Mouse (Mus musculus): Measurements from ENCODE around the gene Prss36. TPM values are rescaled to one million over a fixed set of nuclear protein-coding genes. Genes with fewer than 3 reads are reported as not detected.
"Not testable (repeated sequence)": the region's sequence is repeated elsewhere in the genome, so short reads cannot be mapped to it uniquely, and the experiment has no call there.

Prss36 gene
- total RNA-seq (2022): 10 to 100 TPM in 1 of 4 experiments, 1 to 10 TPM in 3; 8.0 to 12.7 (median 9.1) TPM

DNA sequence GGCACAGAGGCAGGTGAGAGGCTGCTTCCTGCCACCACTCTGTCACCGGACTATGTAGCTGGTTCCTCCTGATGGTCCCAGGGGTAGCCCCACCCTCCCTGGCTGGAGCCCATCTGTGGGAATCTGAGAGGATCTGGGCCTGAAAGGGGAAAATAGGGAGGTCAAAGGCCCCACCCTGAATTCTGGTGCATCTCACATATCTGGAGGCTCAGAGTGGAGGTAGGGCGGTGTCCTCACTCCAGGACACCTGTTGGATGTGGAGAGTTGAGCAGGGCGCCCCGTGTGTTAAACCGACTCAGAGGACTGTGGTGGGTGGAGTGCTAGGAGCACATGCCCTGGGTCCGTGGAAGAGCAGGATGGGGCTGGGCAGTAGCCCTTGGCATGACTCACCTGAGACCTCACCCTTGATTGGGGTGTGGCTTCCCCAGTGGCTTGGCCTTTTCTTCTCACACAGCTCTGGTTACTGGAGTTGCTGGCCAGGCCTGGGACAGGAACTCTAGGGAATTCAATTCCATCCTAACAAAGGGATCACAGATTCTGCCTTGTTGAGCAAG is at the start of gene Prss36:
TSS of gene Prss36 (minus strand) at position 256 of the 554 bp plus-strand sequence.
- DNase-seq (ENCODE audit: low spot score in 2 of 2): no peak

DNA sequence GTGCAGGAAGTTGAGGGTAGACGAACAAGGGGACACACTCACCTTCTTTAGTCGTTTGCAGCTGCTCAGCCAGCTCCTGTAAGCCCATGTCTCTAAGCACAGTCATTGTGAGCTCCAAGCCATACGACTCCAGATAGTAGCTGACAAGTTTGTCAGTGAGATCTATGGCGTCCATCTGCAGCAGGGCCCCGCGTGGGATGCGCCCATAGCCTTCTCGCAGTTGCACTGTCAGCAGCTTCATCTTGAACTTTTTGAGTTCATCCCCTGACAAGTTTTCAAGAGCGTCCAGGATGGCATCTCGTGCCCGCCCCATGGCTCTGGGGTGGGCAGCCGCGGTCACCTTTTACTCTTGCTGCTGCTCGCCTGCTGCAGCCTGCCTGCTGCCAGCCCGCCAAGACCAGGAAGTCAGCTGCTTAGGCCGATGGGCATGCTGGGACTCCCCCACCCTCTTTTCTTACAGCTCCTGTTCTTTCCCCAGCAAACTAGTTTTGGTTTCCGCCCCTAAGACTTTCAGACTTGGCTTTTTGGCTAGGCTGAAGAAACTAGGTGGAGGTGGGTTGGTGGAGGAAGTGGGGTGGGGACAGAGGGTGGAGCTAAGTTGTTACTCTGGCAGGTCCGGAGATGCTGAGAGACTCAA is 46.9 kb upstream of the Prss36 start, which contains the start of gene Pycard:
TSS of gene Pycard (minus strand) at position 527 of the 637 bp plus-strand sequence.
- DNase-seq (ENCODE audit: low spot score in 2 of 2): no peak

DNA sequence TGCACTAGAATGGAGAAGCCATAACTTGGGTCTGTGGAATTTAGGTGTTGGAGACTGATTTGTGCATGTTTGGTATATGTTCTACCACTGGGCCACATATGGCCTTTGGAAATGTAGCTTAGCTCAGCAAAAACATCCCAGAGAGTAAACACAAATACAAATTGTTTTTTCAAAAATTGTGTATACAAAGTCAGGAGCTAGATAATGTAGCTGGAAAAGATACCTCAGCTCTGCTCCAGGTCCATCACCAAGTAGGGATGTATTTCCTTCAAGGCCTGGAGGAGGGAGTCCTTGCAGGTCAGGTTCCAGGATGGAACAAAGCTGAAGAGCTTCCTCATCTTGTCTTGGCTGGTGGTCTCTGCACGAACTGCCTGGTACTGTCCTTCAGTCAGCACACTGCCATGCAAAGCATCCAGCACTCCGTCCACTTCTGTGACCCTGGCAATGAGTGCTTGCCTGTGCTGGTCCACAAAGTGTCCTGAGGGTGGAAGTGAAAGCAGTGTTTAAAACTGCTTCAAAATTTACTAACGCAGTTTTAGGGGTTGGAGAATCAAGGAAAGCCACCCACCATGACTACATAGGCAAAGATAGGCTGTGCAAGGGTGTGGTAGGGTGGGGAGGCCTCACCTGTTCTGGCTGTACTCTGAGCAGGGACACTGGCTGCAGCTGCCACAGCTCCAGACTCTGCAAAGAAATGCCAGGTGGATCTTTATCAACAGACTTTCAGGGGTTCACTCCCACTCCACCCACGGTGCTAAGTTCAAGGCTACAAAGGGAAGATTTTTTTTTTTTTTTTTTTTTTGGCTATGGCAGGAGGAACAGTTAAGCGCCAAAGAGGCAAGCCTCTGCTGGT is 46.2 kb upstream of the Prss36 start:
- DNase-seq (ENCODE audit: low spot score in 2 of 2): no peak

DNA sequence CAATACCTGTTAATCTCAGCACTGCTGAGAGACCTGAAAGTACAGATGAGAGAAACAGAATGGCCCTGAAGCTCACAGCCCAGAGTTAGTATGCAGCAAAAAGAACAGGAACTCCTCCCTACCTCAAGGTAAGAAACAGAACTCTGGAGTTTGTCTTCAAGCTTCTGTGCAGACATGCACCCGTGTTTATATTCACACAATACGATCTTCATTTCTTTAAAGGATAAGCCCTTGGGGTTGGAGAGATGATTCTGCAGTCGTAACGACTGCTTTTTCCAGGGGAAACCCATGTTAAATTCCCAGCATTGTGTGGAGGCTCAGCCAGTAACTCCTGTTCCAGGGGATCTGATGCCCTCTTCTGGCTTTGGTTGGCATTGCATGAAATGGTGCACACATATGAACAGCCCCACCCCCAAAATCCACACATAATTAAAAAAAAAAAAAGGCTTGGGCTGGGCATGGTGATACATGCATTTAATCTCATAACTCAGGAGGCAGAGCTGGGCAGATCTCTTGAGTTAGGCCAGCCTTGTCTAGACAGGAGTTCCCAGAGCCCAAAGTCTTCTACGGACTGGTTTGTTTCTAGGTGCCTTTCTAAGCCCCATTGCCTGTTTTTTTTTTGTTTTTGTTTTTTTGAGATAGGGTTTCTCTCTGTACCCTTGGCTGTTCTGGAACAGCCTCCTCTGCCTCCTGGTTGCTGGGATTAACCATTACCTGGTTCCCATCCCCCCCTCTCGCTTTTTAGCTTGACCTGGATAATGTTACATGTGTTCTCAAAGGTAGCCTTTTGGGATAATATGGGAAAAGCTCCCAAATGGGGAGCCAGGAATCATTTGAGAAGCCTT is 45.3 kb upstream of the Prss36 start:
- DNase-seq (ENCODE audit: low spot score in 2 of 2): peak; percentile 42 to 73

DNA sequence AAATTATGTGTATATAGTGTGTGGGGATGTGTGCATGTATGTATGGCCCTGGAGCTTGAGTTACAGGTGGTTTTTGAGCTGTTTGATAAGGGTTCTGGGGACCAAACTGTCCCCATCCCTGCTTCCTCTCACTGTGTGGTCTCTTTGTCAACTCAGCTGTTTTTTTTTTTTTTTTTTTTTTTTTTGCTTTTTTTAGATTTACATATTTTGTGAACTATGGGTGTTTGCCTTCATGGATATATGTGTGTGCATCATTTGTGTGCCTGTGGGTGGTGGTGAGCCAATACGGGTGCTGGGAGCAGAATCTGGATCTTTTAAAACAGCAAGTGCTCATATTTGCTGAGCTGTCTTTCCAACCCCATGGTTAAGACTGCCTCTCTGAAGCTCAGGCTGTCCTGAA is 42.4 kb upstream of the Prss36 start:
- no peak for DNase-seq (ENCODE audit: low spot score in 2 of 2)

- no peak for DNase-seq (ENCODE audit: low spot score in 2 of 2)
Observed at GRCm38 (mm10) chr7:127980606-127981005, 34.1 kb upstream of the Prss36 start.

- no peak for DNase-seq (ENCODE audit: low spot score in 2 of 2)
Observed at GRCm38 (mm10) chr7:127978856-127979255, 32.3 kb upstream of the Prss36 start.

DNA sequence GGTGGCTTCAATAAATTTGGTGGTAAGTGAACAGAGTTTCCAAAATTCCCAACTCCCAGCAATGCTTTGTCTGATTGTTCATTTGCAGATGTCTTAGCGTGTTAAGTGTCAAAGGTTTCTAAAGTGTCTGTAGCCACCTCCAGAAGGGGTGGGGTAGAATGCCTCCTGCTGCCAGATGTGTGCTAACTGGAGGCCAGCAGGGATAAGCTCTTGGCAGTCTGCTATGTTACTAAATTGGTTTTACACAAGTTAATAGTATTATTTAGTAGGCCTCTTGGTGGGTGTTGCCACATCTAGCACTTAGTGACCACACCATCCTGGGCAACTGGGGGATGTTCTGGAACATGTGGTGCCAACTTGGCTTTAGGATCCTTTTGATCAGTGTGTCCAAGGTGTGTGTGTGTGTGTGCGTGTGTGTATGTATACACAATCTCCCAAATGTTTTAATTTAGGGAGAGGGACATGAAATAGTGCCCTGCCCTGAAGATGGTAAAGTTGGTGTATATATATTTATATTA is 27.9 kb upstream of the Prss36 start:
- DNase-seq (ENCODE audit: low spot score in 2 of 2): no peak

DNA sequence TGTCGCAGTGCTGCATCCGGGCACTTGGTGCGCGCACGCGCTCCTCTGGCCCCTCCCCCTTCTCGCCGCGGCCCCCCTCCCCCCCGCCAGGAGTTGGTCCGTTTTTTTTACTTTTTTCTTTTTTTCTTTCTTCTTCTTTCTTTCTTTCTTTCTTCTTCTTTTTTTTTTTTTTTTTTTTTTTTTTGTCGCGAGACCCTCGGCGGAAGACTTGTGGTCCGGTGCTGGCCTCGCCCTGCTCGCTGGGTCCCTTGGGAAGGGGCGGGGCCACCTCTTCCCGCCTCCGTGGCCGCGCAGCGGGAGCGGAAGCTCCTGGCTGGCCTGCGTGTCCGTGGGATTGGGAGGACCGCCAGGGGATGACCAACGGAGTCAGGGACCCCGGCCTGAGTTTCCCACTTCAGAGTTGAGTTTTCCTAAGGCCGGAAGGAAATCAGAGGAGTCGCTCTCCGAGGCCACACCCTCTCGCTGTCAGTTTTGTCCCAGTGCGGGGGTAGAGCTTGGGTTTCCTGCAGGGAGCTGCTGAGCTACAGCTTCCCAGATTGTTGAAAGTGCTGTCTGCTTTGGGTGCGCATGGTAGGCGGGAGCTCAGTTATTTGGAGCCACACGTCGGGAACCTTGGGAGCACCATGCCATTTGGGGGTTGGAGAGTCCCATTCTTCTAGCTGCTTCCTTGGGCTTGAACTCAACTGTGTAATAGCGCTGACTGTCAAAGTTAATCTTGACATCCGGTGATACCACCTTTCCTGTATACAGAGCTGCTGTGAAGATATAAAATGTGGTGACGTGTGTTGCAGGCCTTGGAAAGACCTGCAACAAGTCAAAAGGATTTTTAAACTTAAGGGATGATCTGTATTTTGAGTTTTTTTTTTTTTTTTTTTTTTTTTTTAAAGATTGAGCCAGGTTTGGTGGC is 21.6 kb upstream of the Prss36 start:
- DNase-seq (ENCODE audit: low spot score in 2 of 2): peak; percentile 62 to 75

DNA sequence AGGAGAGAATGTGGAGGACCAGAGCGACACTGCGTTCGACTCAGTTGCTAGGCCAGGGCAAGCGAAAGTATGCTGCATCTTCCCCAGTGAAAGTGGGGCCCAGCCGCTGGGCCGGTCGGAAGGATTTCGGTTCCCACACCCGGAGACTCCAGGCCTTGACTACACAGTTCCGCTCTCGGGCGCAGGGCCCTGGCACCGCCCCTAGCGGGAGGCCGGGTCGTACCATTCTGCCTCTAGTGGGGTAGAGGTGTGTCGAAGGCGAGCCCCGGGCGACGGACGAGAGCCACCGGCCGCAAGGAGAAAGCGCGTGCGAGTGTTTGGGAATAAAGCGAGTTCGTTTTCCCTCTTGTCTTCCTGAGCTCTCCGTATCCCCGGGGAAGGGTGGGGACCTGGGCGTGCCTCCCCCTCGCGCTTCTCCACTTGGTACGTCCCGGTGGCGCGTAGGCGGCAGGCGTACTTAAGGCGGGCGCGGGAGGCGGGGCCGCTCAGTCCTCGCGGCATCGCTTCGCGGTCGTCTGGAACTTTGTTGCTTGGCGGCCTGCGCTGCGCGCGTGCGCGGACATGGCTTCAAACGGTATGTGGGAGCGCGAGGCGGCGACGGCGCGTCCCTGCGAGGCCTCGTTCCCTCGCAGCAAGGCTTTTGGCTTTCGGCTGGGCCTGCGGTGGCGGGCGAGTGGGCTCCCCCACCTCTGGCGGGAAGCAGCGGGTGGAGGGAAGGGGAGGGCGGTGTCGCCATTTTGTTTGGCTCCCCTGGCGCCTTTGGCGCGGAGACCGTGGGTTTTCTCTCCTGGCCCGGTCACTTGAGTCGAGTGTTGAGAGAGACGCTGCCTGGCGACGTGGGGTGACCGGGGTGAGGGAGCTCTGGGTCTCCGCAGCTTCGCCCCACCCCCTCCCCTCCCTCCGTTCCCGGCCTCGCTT is 20.7 kb upstream of the Prss36 start, which contains the start of gene Fus:
TSS of gene Fus (plus strand) at position 454 of the 918 bp plus-strand sequence.
- peak; percentile 90 to 95 for DNase-seq (ENCODE audit: low spot score in 2 of 2)

DNA sequence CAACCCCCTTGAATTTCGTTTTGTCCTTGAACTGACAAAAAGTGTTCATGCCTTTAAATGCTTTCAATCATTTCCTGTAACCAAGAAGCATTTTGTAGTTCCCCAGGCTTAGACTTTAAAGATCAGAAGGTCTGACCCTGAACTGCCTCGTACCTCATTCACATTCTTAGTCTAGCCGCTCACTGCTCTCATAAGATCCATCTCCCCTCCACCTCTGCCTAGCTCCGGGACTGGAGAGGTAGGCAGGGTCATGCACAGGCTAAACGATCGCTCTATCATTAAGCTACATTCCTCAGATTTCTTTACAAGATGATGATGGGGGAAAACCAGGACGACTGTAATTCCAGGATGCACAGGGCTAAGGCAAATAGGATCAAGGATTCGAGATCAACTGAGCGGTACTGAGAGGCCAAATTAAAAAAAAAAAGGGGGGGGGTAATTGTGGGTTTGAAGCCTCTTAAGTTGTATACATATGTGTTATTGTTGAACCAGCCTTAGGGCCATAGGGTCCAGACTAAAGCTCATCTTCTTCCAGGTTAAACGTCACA is 19.9 kb upstream of the Prss36 start:
- DNase-seq (ENCODE audit: low spot score in 2 of 2): no peak

DNA sequence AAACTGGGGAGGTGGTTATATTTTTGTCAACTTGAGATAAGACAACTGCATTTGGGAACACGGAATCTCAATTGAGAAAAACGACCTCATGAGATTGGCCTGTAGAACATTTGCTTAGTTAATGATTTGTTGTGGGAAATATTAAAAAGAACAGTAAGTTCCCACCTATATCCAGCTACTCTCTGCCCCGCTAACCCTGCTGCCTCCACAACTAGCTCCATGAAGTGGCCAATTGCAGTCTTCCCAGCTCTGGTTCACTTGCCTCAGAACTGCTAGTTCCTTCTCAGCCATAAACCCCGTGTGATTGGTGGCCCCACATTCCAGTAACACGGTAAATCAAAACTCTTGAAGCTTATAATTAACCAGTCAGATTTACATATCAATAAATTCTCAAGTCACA is 12.8 kb upstream of the Prss36 start:
- DNase-seq (ENCODE audit: low spot score in 2 of 2): no peak

DNA sequence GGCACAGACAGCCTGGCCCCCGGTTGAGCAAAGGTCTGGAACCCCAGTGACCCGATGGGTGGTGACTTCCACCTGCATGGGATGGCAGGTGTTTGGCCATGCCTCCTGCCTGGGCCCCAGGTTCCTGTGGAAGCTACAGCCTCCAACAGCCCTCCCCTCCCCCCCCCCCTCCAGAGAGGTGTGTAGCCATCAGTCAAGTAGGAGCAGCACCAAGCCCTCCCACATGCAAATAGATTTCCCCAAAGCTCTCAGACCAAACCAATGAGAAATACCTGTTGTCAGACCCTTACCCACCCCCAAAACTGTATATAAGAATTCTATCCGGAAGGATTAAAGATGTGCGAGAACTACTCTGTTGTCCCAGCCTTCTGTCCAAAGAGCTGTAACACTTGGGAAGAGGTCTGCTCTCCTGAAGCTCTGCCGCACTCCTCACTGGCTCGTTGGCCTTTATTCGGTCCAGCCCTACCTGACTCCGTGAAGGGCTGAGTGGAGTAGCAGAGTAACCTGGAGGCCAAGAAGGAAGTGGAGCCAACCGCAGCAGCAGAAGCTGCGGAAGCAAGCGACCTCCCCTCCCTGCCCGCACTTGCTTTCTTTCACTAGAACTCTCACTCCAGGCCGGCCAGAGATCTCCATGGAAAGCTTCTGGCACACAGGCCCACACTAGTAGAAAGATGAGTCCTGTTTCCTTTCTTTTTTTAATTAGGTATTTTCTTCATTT is 6.5 kb upstream of the Prss36 start:
- no peak for DNase-seq (ENCODE audit: low spot score in 2 of 2)

DNA sequence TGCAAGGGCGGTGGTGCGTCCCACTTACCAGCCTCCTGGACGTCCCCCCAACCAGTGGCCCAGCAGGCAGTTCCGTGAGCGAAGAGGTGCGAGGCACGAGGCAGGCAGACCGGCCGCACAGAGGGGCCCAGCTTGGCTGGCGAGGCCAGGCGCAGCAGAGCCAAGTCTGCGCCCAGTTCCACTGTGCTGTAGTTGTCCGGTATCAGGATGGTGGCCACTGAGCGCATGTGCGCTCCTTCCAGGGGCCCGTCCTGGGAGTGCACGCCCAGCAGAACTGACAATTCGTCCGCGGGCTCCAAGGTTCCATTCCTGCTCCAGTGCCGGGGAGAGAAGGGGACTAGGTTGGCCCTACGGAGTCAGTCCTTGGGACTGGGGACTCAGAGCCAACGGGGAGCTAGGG is 1.9 kb downstream of the Prss36 start:
- no peak for DNase-seq (ENCODE audit: low spot score in 2 of 2)

DNA sequence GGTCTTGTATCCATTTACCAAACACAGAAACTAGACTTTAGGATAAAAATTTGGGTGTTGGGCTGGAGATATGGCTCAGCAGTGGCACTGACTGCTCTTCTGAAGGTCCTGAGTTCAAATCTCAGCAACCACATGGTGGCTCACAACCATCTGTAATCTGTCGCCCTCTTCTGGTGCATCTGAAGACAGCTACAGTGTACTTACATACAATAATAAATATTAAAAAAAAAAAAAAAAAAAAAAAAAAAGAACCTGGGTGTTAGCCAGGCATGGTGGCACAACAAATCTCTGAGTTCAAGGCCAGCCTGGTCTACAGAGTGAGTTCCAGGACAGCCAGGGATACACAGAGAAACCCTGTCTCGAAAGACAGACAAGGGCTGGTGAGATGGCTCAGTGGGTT is 4.4 kb downstream of the Prss36 start:
- not testable (repeated sequence) for DNase-seq (ENCODE audit: low spot score in 2 of 2)

DNA sequence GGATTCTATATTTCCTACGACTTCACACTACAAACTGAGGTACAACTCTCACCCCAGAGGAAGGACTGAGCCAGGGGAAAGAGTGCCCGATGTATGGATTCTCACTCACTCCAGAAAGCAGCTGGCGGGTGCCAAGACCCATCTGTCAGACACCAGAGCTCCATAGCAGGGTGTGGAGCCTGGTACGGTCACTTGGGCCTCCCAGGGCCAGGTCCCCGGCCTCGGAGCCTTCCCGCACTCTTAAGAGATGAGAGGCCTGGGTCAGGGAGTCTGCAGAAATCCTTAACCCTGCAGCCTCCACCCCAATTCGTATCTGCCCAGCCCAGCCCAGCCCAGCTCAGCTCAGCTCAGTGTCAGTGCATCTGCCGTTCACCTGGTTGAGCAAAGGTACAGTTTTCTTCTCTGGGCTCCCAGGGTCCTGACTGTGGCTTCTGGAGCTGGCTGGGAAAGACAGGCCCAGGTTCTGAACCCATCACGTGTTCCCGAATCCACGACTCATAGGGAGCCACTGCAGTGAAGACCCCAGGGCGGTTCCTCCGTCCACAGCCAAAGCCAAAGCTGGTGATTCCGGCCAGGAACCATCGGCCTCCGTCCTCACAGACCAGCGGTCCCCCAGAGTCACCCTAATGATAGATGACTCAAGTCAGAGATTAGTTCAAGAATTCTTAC is 10.2 kb downstream of the Prss36 start:
- DNase-seq (ENCODE audit: low spot score in 2 of 2): no peak

- no peak for DNase-seq (ENCODE audit: low spot score in 2 of 2)
Observed at GRCm38 (mm10) chr7:127935748-127936159, 10.8 kb downstream of the Prss36 start.
